Mouse (Mus musculus): ENCODE data around the gene Upb1.
"Not testable (repeated sequence)": the region's sequence is repeated elsewhere in the genome, so short reads cannot be mapped to it uniquely, and the experiment has no call there.

GRCm38 (mm10) chr10:75353838-75354241, 47.1 kb upstream of the Upb1 start:
- TF ChIP-seq CTCF (IDR thresholded peaks at IDR 0.05; ENCODE audit: low read depth, low read length); TAL1 (conservative IDR thresholded peaks at IDR 0.05; ENCODE audit: low read depth, low read length); GATA1 (IDR thresholded peaks at IDR 0.05; ENCODE audit: borderline replicate concordance, low read length): not testable (repeated sequence)

Data from G1E (cell line).